Mouse (Mus musculus) kidney, postnatal 25 days (tissue): ENCODE data around the gene Cyp2f2.
A peak's percentile ranks its signal among the peaks of the same experiment; 100 is the strongest.

ENCODE experiments used
- DNase-seq, 2 experiments: peaks; one replicate each; pipeline ENCODE4 v3.0.0; 2021; ENCODE audit warnings: mixed read lengths in 2 of 2

The Cyp2f2 gene

GRCm38 (mm10) chr7:27179217-27179918 lies 59.7 kb downstream of the Cyp2f2 start:
- DNase-seq, result no peak

GRCm38 (mm10) chr7:27180036-27180435 lies 60.3 kb downstream of the Cyp2f2 start:
- DNase-seq, result peak; percentile 93

- DNase-seq, result no peak
Measured at GRCm38 (mm10) chr7:27180837-27181695, 61.4 kb downstream of the Cyp2f2 start, which contains the start of the genes Gm21983 and Mia. Gene Gm21983 (minus strand): TSS chr7:27181086. Gene Mia (minus strand): TSS chr7:27181157.

- DNase-seq, result no peak
Measured at GRCm38 (mm10) chr7:27182498-27182897, 62.8 kb downstream of the Cyp2f2 start.
